Mouse (Mus musculus) thymus, adult 2 months (tissue): ENCODE measurements around the gene Taf3. TPM values are rescaled to one million over a fixed set of nuclear protein-coding genes. Genes with fewer than 3 reads are reported as not detected.

Experiments
- DNase-seq: peaks from one replicate; pipeline ENCODE4 v3.0.0; 2021
- H3K27ac ChIP-seq: fragments of 200-500 bp; 2 replicates; pipeline ENCODE4 v1.5.1; 2012; ENCODE audit warnings: low read length, control low read depth; ENCODE audit not compliant: control insufficient read depth, insufficient read depth
- H3K27me3 ChIP-seq: fragments of 200-500 bp; 2 replicates; pipeline ENCODE4 v1.6.1; 2012; ENCODE audit warnings: mild to moderate bottlenecking, low read length, moderate library complexity, mixed read lengths; ENCODE audit not compliant: control insufficient read depth, insufficient read depth
- H3K36me3 ChIP-seq: fragments of 200-500 bp; 2 replicates; pipeline ENCODE4 v1.6.1; 2012; ENCODE audit warnings: mild to moderate bottlenecking, low read length, moderate library complexity; ENCODE audit not compliant: control insufficient read depth, insufficient read depth
- H3K4me1 ChIP-seq: fragments of 200-500 bp; replicated peaks from 2 replicates; pipeline ENCODE4 v1.6.1; 2012; ENCODE audit warnings: low read length; ENCODE audit not compliant: control insufficient read depth, insufficient read depth
- H3K4me3 ChIP-seq: fragments of 200-500 bp; 2 replicates; pipeline ENCODE4 v1.5.1; 2012; ENCODE audit warnings: mild to moderate bottlenecking, low read length, control low read depth, moderate library complexity; ENCODE audit not compliant: control insufficient read depth, insufficient read depth
- CTCF ChIP-seq: fragments of 200-500 bp; IDR thresholded peaks from 2 replicates; pipeline ENCODE4 v1.5.1; 2012; ENCODE audit warnings: mild to moderate bottlenecking, control low read depth, low read length, moderate library complexity, borderline replicate concordance; ENCODE audit not compliant: control insufficient read depth, poor library complexity, insufficient read depth; ENCODE audit errors: extremely low read depth
- POLR2A ChIP-seq: fragments of 200-500 bp; IDR thresholded peaks from 2 replicates; pipeline ENCODE4 v1.6.1; 2012; ENCODE audit warnings: mild to moderate bottlenecking, low read length, control low read depth, moderate library complexity; ENCODE audit not compliant: control insufficient read depth, poor library complexity, insufficient read depth; ENCODE audit errors: extremely low read depth
- WGBS: fragments of 180-500 bp; shearing (Covaris S2); methylation state at CpG from one replicate; pipeline ENCODE4 v1.1.7; 2018; 5-methylcytosine and 5-hydroxymethylcytosine counted together
- polyA plus RNA-seq: library from polyadenylated mRNA; depleted of rRNA; stranded (reverse); fragments of >200 nt; gene quantifications from 2 replicates; pipeline ENCODE4 v1.2.3, GENCODE M21; 2012

The Taf3 gene
- polyA plus RNA-seq, 1 experiment, result 10.0 TPM

- Histone ChIP-seq H3K27me3 (no peaks in the 10 kb centered on the region), H3K27ac (no peak overlapping the region), H3K4me3 (no peak overlapping the region), H3K4me1 (no peaks in the 10 kb centered on the region; the same call in 1 of the 2 replicates), H3K36me3 (no peaks in the 10 kb centered on the region)
- DNase-seq, result no peak
- WGBS, result 62% methylated on average over 3 of the region's 3 CpGs
- TF ChIP-seq CTCF, result no peak
- TF ChIP-seq POLR2A, result no peak
Measured at GRCm38 (mm10) chr2:9971927-9972326, 76.5 kb downstream of the Taf3 start.

- Histone ChIP-seq H3K4me3 (no peak overlapping the region), H3K4me1 (no peaks in the 10 kb centered on the region; the same call in 1 of the 2 replicates), H3K27ac (no peak overlapping the region), H3K36me3 (no peaks in the 10 kb centered on the region), H3K27me3 (no peaks in the 10 kb centered on the region)
- no peak for DNase-seq
- WGBS, result 98% methylated on average over 3 of the region's 3 CpGs
- TF ChIP-seq POLR2A (no peak), CTCF (no peak)
Measured at GRCm38 (mm10) chr2:9970579-9970978, 77.8 kb downstream of the Taf3 start.

GRCm38 (mm10) chr2:9970178-9970577, 78.2 kb downstream of the Taf3 start:
- no peaks in the 10 kb centered on the region; the same call in 1 of the 2 replicates for H3K4me1 ChIP-seq
- 92% methylated on average over 4 of the region's 4 CpGs for WGBS
- TF ChIP-seq CTCF (no peak), POLR2A (no peak)
- no peak overlapping the region for H3K4me3 ChIP-seq
- DNase-seq, result no peak
- no peaks in the 10 kb centered on the region for H3K36me3 ChIP-seq
- H3K27ac ChIP-seq, result no peak overlapping the region
- H3K27me3 ChIP-seq, result no peaks in the 10 kb centered on the region

GRCm38 (mm10) chr2:9969734-9970133, 78.7 kb downstream of the Taf3 start:
- TF ChIP-seq POLR2A, result no peak
- TF ChIP-seq CTCF, result no peak
- H3K27ac ChIP-seq, result no peak overlapping the region
- no peak overlapping the region for H3K4me3 ChIP-seq
- H3K27me3 ChIP-seq, result no peaks in the 10 kb centered on the region
- DNase-seq, result no peak
- H3K4me1 ChIP-seq, result no peaks in the 10 kb centered on the region; the same call in 1 of the 2 replicates
- WGBS, result 95% methylated on average over 5 of the region's 5 CpGs
- no peaks in the 10 kb centered on the region for H3K36me3 ChIP-seq

GRCm38 (mm10) chr2:9966634-9967033, 81.8 kb downstream of the Taf3 start:
- WGBS, result 63% methylated on average over 1 of the region's 1 CpGs
- H3K27me3 ChIP-seq, result no peaks in the 10 kb centered on the region

GRCm38 (mm10) chr2:9965608-9966007, 82.8 kb downstream of the Taf3 start:
- no peak for DNase-seq
- no peak overlapping the region for H3K4me3 ChIP-seq
- WGBS, result 54% methylated on average over 1 of the region's 1 CpGs
- H3K27ac ChIP-seq, result no peak overlapping the region
- no peaks in the 10 kb centered on the region for H3K36me3 ChIP-seq
- TF ChIP-seq CTCF, result no peak
- no peak for TF ChIP-seq POLR2A
- H3K4me1 ChIP-seq, result no peaks in the 10 kb centered on the region; the same call in 1 of the 2 replicates
- H3K27me3 ChIP-seq, result no peaks in the 10 kb centered on the region

More at GRCm38 (mm10) chr2:9966634-9967033, 81.8 kb downstream of the Taf3 start:
- Histone ChIP-seq H3K4me3 (no peak overlapping the region), H3K36me3 (no peaks in the 10 kb centered on the region), H3K4me1 (no peaks in the 10 kb centered on the region; the same call in 1 of the 2 replicates), H3K27ac (no peak overlapping the region)
- no peak for DNase-seq
- TF ChIP-seq POLR2A (no peak), CTCF (no peak)

GRCm38 (mm10) chr2:9962871-9963270, 85.5 kb downstream of the Taf3 start:
- no peak overlapping the region for H3K27ac ChIP-seq

More at GRCm38 (mm10) chr2:9962871-9963270, 85.5 kb downstream of the Taf3 start:
- no peaks in the 10 kb centered on the region for H3K36me3 ChIP-seq
- no peaks in the 10 kb centered on the region for H3K27me3 ChIP-seq
- no peak for DNase-seq
- H3K4me3 ChIP-seq, result no peak overlapping the region
- TF ChIP-seq CTCF (no peak), POLR2A (no peak)
- no peaks in the 10 kb centered on the region for H3K4me1 ChIP-seq
